Mouse (Mus musculus): Measurements from ENCODE around the gene Zfhx3. TPM values are rescaled to one million over a fixed set of nuclear protein-coding genes. Genes with fewer than 3 reads are reported as not detected.

Gene Zfhx3
- polyA plus RNA-seq, 1 experiment = 14.0 TPM

DNA sequence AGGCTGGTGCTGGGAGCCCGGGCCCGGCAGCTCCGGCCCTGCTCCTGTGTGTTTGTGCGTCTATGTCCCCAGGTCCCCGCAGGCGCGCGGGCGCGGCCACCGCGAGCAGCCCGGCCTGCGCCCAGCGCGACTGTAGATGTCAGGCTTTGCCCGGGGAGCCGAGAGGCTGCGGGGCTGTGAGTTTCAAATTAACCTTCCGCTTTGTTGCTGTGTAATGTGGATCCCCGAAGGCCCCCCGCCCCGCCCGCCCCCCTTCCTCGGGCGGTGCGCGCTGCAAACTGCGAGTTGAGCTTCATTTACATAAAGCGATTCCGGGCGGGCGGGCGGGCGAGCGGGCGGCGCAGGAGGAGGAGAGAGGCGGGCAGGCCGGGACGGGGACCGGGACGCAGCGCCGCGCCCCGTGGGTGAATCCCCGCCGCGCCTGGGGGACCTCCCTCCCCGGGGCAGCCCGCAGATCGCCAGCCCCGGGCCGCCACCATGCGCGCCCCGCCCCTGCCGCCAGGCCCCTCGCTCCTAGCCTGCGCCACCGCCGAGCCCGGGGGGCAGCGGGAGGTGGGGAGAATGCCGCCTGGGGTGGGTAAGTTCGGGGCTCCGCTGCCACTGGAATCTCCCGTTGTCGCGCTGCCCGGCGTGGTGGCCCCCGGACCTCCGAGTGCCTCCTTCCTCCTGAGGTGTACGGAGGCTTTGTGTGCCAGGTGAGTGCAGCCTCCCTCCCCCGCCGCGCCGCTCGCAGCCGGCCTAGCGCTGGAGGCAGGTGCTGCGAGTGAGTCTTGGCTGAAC lies 772.4 kb downstream of the Zfhx3 start:
- TF ChIP-seq EP300 (IDR thresholded peaks at IDR 0.05; ENCODE audit: insufficient read depth, low read depth, low read length) = peak; percentile 96
- peak; percentile 7 for TF ChIP-seq CTCF (IDR thresholded peaks at IDR 0.05; ENCODE audit: low read depth, low read length)
- no peak for TF ChIP-seq POLR2A (IDR thresholded peaks at IDR 0.05; ENCODE audit: insufficient read depth, low read length)
- peak overlapping the region; percentile 65 for H3K4me3 ChIP-seq (ENCODE audit: low read depth, low read length)
- no peaks in the 10 kb centered on the region for H3K36me3 ChIP-seq (ENCODE audit: control insufficient read depth, insufficient read depth, low read length, poor library complexity, severe bottlenecking)
- peak overlapping the region; percentile 76 for H3K9ac ChIP-seq (ENCODE audit: low read depth, poor library complexity, severe bottlenecking)
- H3K4me1 ChIP-seq (ENCODE audit: control insufficient read depth, insufficient read depth, low read length) = peaks cover 6% of the 10 kb centered on the region
- H3K9me3 ChIP-seq (replicated peaks; ENCODE audit: control insufficient read depth, insufficient read depth, low read length, poor library complexity, severe bottlenecking) = no peaks in the 10 kb centered on the region
- peak overlapping the region; percentile 67; the same call in 1 of the 2 replicates for H3K27ac ChIP-seq (ENCODE audit: insufficient read depth, low read length)
- peaks cover 1% of the 10 kb centered on the region; the same call in 1 of the 2 replicates for H3K27me3 ChIP-seq (ENCODE audit: control insufficient read depth, insufficient read depth, low read length, poor library complexity, severe bottlenecking)

DNA sequence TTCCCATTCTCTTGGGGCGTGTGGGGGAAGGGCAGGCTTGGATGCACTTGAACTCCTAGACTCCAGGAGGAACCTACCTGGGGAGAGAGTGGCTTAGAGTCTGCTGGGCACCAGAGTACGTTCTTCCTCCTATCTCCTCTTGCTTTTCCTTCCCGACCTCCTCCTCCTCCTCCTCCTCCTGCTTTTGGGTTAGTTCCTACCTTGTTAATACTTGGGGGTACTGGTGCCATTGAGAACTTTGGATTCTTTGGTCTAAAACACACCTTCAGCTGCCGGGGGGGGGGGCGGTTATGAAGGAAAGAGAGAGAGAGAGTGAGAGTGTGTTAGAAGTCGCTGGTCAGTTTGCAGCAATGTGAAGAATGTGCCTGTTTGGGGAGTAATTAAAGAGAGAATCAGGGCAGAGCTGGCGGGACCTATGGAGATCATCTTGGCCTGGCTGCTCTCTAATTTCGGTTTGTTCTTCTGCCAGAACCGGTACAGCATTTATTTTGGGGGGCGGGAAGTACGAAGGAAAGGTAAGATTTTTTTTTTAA lies 773.0 kb downstream of the Zfhx3 start:
- Histone ChIP-seq H3K9me3 (replicated peaks; ENCODE audit: control insufficient read depth, insufficient read depth, low read length, poor library complexity, severe bottlenecking) (no peaks in the 10 kb centered on the region), H3K27ac (ENCODE audit: insufficient read depth, low read length) (no peak overlapping the region), H3K4me1 (ENCODE audit: control insufficient read depth, insufficient read depth, low read length) (peaks cover 6% of the 10 kb centered on the region), H3K9ac (ENCODE audit: low read depth, poor library complexity, severe bottlenecking) (peak overlapping the region; percentile 76), H3K4me3 (ENCODE audit: low read depth, low read length) (peak overlapping the region; percentile 65), H3K36me3 (ENCODE audit: control insufficient read depth, insufficient read depth, low read length, poor library complexity, severe bottlenecking) (no peaks in the 10 kb centered on the region), H3K27me3 (ENCODE audit: control insufficient read depth, insufficient read depth, low read length, poor library complexity, severe bottlenecking) (peaks cover 1% of the 10 kb centered on the region; the same call in 1 of the 2 replicates)
- TF ChIP-seq POLR2A (IDR thresholded peaks at IDR 0.05; ENCODE audit: insufficient read depth, low read length) = no peak
- TF ChIP-seq EP300 (IDR thresholded peaks at IDR 0.05; ENCODE audit: insufficient read depth, low read depth, low read length) = no peak
- TF ChIP-seq CTCF (IDR thresholded peaks at IDR 0.05; ENCODE audit: low read depth, low read length) = no peak

DNA sequence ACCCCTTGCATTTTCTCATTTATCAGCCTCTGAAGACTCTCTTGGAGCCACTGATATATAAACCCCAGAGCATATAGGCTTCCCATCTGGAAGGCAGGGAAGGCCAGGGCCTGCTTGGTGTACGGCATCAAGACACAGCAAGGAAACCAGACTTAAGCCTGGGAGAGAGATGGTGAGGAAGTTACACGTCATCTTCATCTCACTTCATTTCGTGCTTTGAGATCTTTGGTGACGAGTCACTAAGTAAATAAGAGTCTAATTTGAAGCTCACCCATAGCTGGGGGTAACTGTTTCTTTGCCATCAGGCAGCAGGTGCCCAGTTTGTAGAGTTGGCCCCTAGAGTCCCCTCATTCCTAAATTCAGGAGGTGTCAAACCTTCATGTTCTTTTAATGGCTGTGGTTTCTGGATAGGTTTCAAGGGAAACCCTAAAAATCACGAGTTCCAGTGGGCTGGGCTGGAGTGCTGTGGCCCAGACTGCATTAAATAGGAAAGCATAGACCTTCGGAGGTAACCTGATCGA lies 773.9 kb downstream of the Zfhx3 start:
- H3K4me3 ChIP-seq (ENCODE audit: low read depth, low read length) = no peak overlapping the region
- H3K9ac ChIP-seq (ENCODE audit: low read depth, poor library complexity, severe bottlenecking) = no peak overlapping the region
- no peaks in the 10 kb centered on the region for H3K36me3 ChIP-seq (ENCODE audit: control insufficient read depth, insufficient read depth, low read length, poor library complexity, severe bottlenecking)
- no peak for TF ChIP-seq EP300 (IDR thresholded peaks at IDR 0.05; ENCODE audit: insufficient read depth, low read depth, low read length)
- TF ChIP-seq CTCF (IDR thresholded peaks at IDR 0.05; ENCODE audit: low read depth, low read length) = no peak
- no peak for TF ChIP-seq POLR2A (IDR thresholded peaks at IDR 0.05; ENCODE audit: insufficient read depth, low read length)
- H3K9me3 ChIP-seq (replicated peaks; ENCODE audit: control insufficient read depth, insufficient read depth, low read length, poor library complexity, severe bottlenecking) = no peaks in the 10 kb centered on the region
- no peaks in the 10 kb centered on the region for H3K27me3 ChIP-seq (ENCODE audit: control insufficient read depth, insufficient read depth, low read length, poor library complexity, severe bottlenecking)
- peaks cover 6% of the 10 kb centered on the region for H3K4me1 ChIP-seq (ENCODE audit: control insufficient read depth, insufficient read depth, low read length)
- H3K27ac ChIP-seq (ENCODE audit: insufficient read depth, low read length) = no peak overlapping the region

DNA sequence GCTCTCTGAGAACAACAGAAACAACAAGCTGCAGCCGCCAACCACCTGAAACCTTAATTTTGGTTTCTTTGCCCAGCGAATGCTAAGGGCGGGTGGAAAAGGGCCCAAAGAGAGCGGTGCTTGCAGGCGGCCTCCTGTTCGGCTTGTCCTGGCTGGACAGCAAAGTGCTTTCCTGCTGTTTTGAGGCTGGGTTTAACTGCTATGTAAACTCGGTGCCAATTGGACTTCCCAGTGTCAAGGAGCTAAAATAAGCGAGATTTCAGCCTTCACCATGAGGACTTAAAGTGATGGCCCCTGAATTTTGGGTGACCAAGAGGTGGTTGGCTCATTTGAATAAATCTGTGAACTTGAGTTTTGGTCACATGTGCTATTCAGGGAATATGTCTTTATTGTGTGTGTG lies 775.1 kb downstream of the Zfhx3 start:
- no peak for TF ChIP-seq EP300 (IDR thresholded peaks at IDR 0.05; ENCODE audit: insufficient read depth, low read depth, low read length)
- no peak for TF ChIP-seq CTCF (IDR thresholded peaks at IDR 0.05; ENCODE audit: low read depth, low read length)
- no peak for TF ChIP-seq POLR2A (IDR thresholded peaks at IDR 0.05; ENCODE audit: insufficient read depth, low read length)
- peaks cover 4% of the 10 kb centered on the region for H3K4me1 ChIP-seq (ENCODE audit: control insufficient read depth, insufficient read depth, low read length)
- no peaks in the 10 kb centered on the region for H3K9me3 ChIP-seq (replicated peaks; ENCODE audit: control insufficient read depth, insufficient read depth, low read length, poor library complexity, severe bottlenecking)
- H3K9ac ChIP-seq (ENCODE audit: low read depth, poor library complexity, severe bottlenecking) = 0 out of 2 replicates have a peak overlapping the region, but pooled peaks have one; percentile 0
- no peaks in the 10 kb centered on the region for H3K36me3 ChIP-seq (ENCODE audit: control insufficient read depth, insufficient read depth, low read length, poor library complexity, severe bottlenecking)
- no peak overlapping the region for H3K27ac ChIP-seq (ENCODE audit: insufficient read depth, low read length)
- no peak overlapping the region for H3K4me3 ChIP-seq (ENCODE audit: low read depth, low read length)
- H3K27me3 ChIP-seq (ENCODE audit: control insufficient read depth, insufficient read depth, low read length, poor library complexity, severe bottlenecking) = no peaks in the 10 kb centered on the region

GRCm38 (mm10) chr8:108718031-108718430 lies 775.6 kb downstream of the Zfhx3 start:
- Histone ChIP-seq H3K9ac (ENCODE audit: low read depth, poor library complexity, severe bottlenecking) (no peak overlapping the region), H3K27ac (ENCODE audit: insufficient read depth, low read length) (no peak overlapping the region), H3K27me3 (ENCODE audit: control insufficient read depth, insufficient read depth, low read length, poor library complexity, severe bottlenecking) (no peaks in the 10 kb centered on the region), H3K9me3 (replicated peaks; ENCODE audit: control insufficient read depth, insufficient read depth, low read length, poor library complexity, severe bottlenecking) (no peaks in the 10 kb centered on the region), H3K4me3 (ENCODE audit: low read depth, low read length) (0 out of 2 replicates have a peak overlapping the region, but pooled peaks have one; percentile 20), H3K4me1 (ENCODE audit: control insufficient read depth, insufficient read depth, low read length) (peaks cover 3% of the 10 kb centered on the region), H3K36me3 (ENCODE audit: control insufficient read depth, insufficient read depth, low read length, poor library complexity, severe bottlenecking) (no peaks in the 10 kb centered on the region)
- TF ChIP-seq POLR2A (IDR thresholded peaks at IDR 0.05; ENCODE audit: insufficient read depth, low read length) (no peak), EP300 (IDR thresholded peaks at IDR 0.05; ENCODE audit: insufficient read depth, low read depth, low read length) (no peak), CTCF (IDR thresholded peaks at IDR 0.05; ENCODE audit: low read depth, low read length) (no peak)

DNA sequence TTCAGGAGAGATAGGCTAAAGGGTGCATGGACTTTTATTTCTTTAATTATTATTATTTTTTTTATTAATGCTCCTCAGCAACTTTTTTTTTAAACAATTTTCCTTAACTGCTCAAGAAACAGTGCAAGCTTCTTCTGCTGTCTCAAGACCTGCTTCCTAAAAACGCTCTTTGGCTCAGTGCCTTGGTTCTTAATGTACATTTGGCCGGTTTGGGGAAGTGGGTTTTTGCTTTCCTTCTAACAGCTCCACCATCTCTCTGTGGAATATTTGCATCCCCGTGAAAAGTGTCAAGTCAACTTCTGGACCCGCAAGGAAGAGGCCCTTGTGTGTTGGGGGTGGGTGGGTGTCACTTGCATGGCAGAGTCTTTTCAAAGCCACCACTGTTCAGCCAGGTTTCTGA lies 778.4 kb downstream of the Zfhx3 start:
- TF ChIP-seq CTCF (IDR thresholded peaks at IDR 0.05; ENCODE audit: low read depth, low read length) (no peak), POLR2A (IDR thresholded peaks at IDR 0.05; ENCODE audit: insufficient read depth, low read length) (no peak), EP300 (IDR thresholded peaks at IDR 0.05; ENCODE audit: insufficient read depth, low read depth, low read length) (no peak)
- Histone ChIP-seq H3K9ac (ENCODE audit: low read depth, poor library complexity, severe bottlenecking) (no peak overlapping the region), H3K9me3 (replicated peaks; ENCODE audit: control insufficient read depth, insufficient read depth, low read length, poor library complexity, severe bottlenecking) (no peaks in the 10 kb centered on the region), H3K4me1 (ENCODE audit: control insufficient read depth, insufficient read depth, low read length) (peaks cover 13% of the 10 kb centered on the region), H3K36me3 (ENCODE audit: control insufficient read depth, insufficient read depth, low read length, poor library complexity, severe bottlenecking) (no peaks in the 10 kb centered on the region), H3K27ac (ENCODE audit: insufficient read depth, low read length) (no peak overlapping the region), H3K27me3 (ENCODE audit: control insufficient read depth, insufficient read depth, low read length, poor library complexity, severe bottlenecking) (no peaks in the 10 kb centered on the region), H3K4me3 (ENCODE audit: low read depth, low read length) (no peak overlapping the region)
